Mouse (Mus musculus): ENCODE results near the gene Golga7b. TPM values are rescaled to one million over a fixed set of nuclear protein-coding genes. Genes with fewer than 3 reads are reported as not detected.

The Golga7b gene
- total and polyA plus RNA-seq, 2 experiments from 2014 or later = 61.4 to 79.1 TPM

- ATAC-seq (no peak), DNase-seq (no peak)
- Histone ChIP-seq H3K9ac (no peak overlapping the region), H3K4me2 (ENCODE audit: low read depth) (no peak overlapping the region), H3K4me3 (ENCODE audit: low read depth, low read length) (no peak overlapping the region), H3K27ac (ENCODE audit: low read depth, low read length) (no peak overlapping the region), H3K9me3 (ENCODE audit: low read length) (no peaks in the 10 kb centered on the region), H3K27me3 (ENCODE audit: insufficient read depth, low read length) (no peaks in the 10 kb centered on the region), H3K4me1 (ENCODE audit: insufficient read depth) (no peaks in the 10 kb centered on the region), H3K36me3 (ENCODE audit: insufficient read depth) (no peaks in the 10 kb centered on the region)
- WGBS = 78% methylated on average over 5 of the region's 5 CpGs
- no peak for TF ChIP-seq CTCF (IDR thresholded peaks at IDR 0.05; ENCODE audit: low read depth)
These were observed 17.1 kb upstream of the Golga7b start for GRCm38 (mm10) chr19:42230288-42230568.

- no peak overlapping the region for H3K4me2 ChIP-seq (ENCODE audit: low read depth)
- H3K9me3 ChIP-seq (ENCODE audit: low read length) = no peaks in the 10 kb centered on the region
- H3K27me3 ChIP-seq (ENCODE audit: insufficient read depth, low read length) = no peaks in the 10 kb centered on the region
- H3K4me3 ChIP-seq (ENCODE audit: low read depth, low read length) = no peak overlapping the region
- H3K27ac ChIP-seq (ENCODE audit: low read depth, low read length) = no peak overlapping the region
- DNase-seq = no peak
- 87% methylated on average over 13 of the region's 13 CpGs for WGBS
- no peaks in the 10 kb centered on the region for H3K4me1 ChIP-seq (ENCODE audit: insufficient read depth)
- no peak overlapping the region for H3K9ac ChIP-seq
- H3K36me3 ChIP-seq (ENCODE audit: insufficient read depth) = no peaks in the 10 kb centered on the region
- TF ChIP-seq CTCF (IDR thresholded peaks at IDR 0.05; ENCODE audit: low read depth) = no peak
- ATAC-seq = no peak
These were observed 16.4 kb upstream of the Golga7b start for GRCm38 (mm10) chr19:42230986-42231385.

- Histone ChIP-seq H3K9me3 (ENCODE audit: low read length) (no peaks in the 10 kb centered on the region), H3K36me3 (ENCODE audit: insufficient read depth) (no peaks in the 10 kb centered on the region), H3K9ac (no peak overlapping the region), H3K27ac (ENCODE audit: low read depth, low read length) (no peak overlapping the region), H3K4me3 (ENCODE audit: low read depth, low read length) (no peak overlapping the region), H3K4me2 (ENCODE audit: low read depth) (no peak overlapping the region), H3K4me1 (ENCODE audit: insufficient read depth) (0 out of 2 replicates have a peak, but pooled peaks cover 4% of the 10 kb centered on the region), H3K27me3 (ENCODE audit: insufficient read depth, low read length) (no peaks in the 10 kb centered on the region)
- TF ChIP-seq CTCF (IDR thresholded peaks at IDR 0.05; ENCODE audit: low read depth) = no peak
- DNase-seq (no peak), ATAC-seq (no peak)
- WGBS = 10% methylated on average over 4 of the region's 4 CpGs
These were observed 9.6 kb upstream of the Golga7b start for GRCm38 (mm10) chr19:42237602-42238340.

DNA sequence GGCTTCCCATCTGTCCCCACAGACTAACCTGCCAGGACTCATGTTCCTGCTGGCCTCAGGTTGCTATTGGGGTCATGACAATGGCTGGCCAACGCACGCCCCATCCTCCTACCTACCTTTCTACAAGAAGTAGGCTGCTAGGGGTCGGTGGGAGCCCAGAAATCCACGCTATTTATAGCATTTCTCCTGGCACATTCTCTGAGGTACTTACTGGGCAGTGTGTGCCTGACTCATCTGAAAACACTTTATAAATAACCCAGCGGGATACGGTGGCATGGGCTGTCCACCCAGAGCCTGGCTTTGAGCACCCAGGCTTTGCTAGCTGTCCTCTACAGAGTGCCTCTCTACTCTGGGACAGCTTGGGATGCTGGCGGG lies 9.0 kb upstream of the Golga7b start:
- Histone ChIP-seq H3K4me2 (ENCODE audit: low read depth) (no peak overlapping the region), H3K9ac (no peak overlapping the region), H3K27ac (ENCODE audit: low read depth, low read length) (no peak overlapping the region), H3K27me3 (ENCODE audit: insufficient read depth, low read length) (no peaks in the 10 kb centered on the region), H3K36me3 (ENCODE audit: insufficient read depth) (no peaks in the 10 kb centered on the region), H3K4me3 (ENCODE audit: low read depth, low read length) (no peak overlapping the region), H3K4me1 (ENCODE audit: insufficient read depth) (0 out of 2 replicates have a peak, but pooled peaks cover 4% of the 10 kb centered on the region), H3K9me3 (ENCODE audit: low read length) (no peaks in the 10 kb centered on the region)
- ATAC-seq (no peak), DNase-seq (no peak)
- 62% methylated on average over 7 of the region's 7 CpGs for WGBS
- TF ChIP-seq CTCF (IDR thresholded peaks at IDR 0.05; ENCODE audit: low read depth) = no peak

DNA sequence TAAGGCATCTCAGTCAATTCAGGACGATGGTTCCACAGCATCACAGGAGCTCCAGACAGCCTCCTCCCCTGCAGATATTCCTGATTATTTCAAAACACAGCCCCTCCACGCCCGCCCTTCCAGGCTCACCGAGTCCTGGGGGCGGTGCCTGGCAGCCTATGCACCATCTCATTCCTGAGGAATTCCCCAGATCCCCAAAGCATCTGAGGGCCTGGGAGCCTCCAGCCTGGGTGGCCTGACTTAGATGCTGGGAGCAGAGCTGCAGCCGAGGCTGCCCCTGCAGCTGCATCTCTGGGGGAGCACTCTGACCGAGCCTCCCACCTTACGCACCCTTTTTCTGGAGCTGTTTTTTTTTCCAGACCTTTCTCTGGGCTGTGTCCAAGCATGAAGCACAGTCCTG lies 6.5 kb upstream of the Golga7b start:
- no peaks in the 10 kb centered on the region for H3K27me3 ChIP-seq (ENCODE audit: insufficient read depth, low read length)
- ATAC-seq (no peak), DNase-seq (no peak)
- no peak overlapping the region for H3K9ac ChIP-seq
- no peak overlapping the region for H3K27ac ChIP-seq (ENCODE audit: low read depth, low read length)
- H3K4me3 ChIP-seq (ENCODE audit: low read depth, low read length) = no peak overlapping the region
- H3K9me3 ChIP-seq (ENCODE audit: low read length) = no peaks in the 10 kb centered on the region
- no peaks in the 10 kb centered on the region for H3K36me3 ChIP-seq (ENCODE audit: insufficient read depth)
- H3K4me2 ChIP-seq (ENCODE audit: low read depth) = no peak overlapping the region
- TF ChIP-seq CTCF (IDR thresholded peaks at IDR 0.05; ENCODE audit: low read depth) = no peak
- 59% methylated on average over 8 of the region's 8 CpGs for WGBS
- H3K4me1 ChIP-seq (ENCODE audit: insufficient read depth) = 0 out of 2 replicates have a peak, but pooled peaks cover 4% of the 10 kb centered on the region

- no peak for ATAC-seq
- no peak for DNase-seq
- no peaks in the 10 kb centered on the region for H3K9me3 ChIP-seq (ENCODE audit: low read length)
- TF ChIP-seq CTCF (IDR thresholded peaks at IDR 0.05; ENCODE audit: low read depth) = no peak
- H3K4me1 ChIP-seq (ENCODE audit: insufficient read depth) = no peaks in the 10 kb centered on the region
- H3K27ac ChIP-seq (ENCODE audit: low read depth, low read length) = no peak overlapping the region
- H3K4me3 ChIP-seq (ENCODE audit: low read depth, low read length) = no peak overlapping the region
- H3K9ac ChIP-seq = no peak overlapping the region
- H3K4me2 ChIP-seq (ENCODE audit: low read depth) = no peak overlapping the region
- no peaks in the 10 kb centered on the region; the same call in 1 of the 2 replicates for H3K27me3 ChIP-seq (ENCODE audit: insufficient read depth, low read length)
- H3K36me3 ChIP-seq (ENCODE audit: insufficient read depth) = no peaks in the 10 kb centered on the region
- 53% methylated on average over 3 of the region's 3 CpGs for WGBS
These were observed 4.0 kb upstream of the Golga7b start for GRCm38 (mm10) chr19:42243401-42243800.

GRCm38 (mm10) chr19:42246626-42247025 lies 748 bp upstream of the Golga7b start:
- no peak for ATAC-seq

More at GRCm38 (mm10) chr19:42246626-42247025, 748 bp upstream of the Golga7b start:
- no peak overlapping the region for H3K4me2 ChIP-seq (ENCODE audit: low read depth)
- WGBS = 38% methylated on average over 5 of the region's 5 CpGs
- no peak overlapping the region for H3K9ac ChIP-seq
- no peaks in the 10 kb centered on the region; the same call in 1 of the 2 replicates for H3K27me3 ChIP-seq (ENCODE audit: insufficient read depth, low read length)
- no peaks in the 10 kb centered on the region for H3K36me3 ChIP-seq (ENCODE audit: insufficient read depth)
- H3K4me1 ChIP-seq (ENCODE audit: insufficient read depth) = no peaks in the 10 kb centered on the region
- DNase-seq = no peak
- TF ChIP-seq CTCF (IDR thresholded peaks at IDR 0.05; ENCODE audit: low read depth) = no peak
- H3K27ac ChIP-seq (ENCODE audit: low read depth, low read length) = peak overlapping the region; percentile 35; the same call in 1 of the 2 replicates
- H3K9me3 ChIP-seq (ENCODE audit: low read length) = no peaks in the 10 kb centered on the region
- no peak overlapping the region for H3K4me3 ChIP-seq (ENCODE audit: low read depth, low read length)
